Mouse (Mus musculus) cerebellum, adult 2 months (tissue): ENCODE measurements around the gene Rnf146.

ENCODE experiments used
- CTCF ChIP-seq: fragments of 200-500 bp; IDR thresholded peaks from 2 replicates; pipeline ENCODE4 v1.5.1; 2011; ENCODE audit warnings: low read depth, mild to moderate bottlenecking, control low read depth, low read length, moderate library complexity, borderline replicate concordance; ENCODE audit not compliant: insufficient read depth
- POLR2A ChIP-seq: fragments of 200-500 bp; IDR thresholded peaks from 2 replicates; pipeline ENCODE4 v1.6.1; 2011; ENCODE audit warnings: low read length, control low read depth, borderline replicate concordance; ENCODE audit not compliant: insufficient read depth

GRCm38 (mm10) chr10:29338355-29339056, 23.7 kb downstream of the Rnf146 start:
- TF ChIP-seq CTCF (peak; percentile 35; the same call in 1 of the 2 replicates), POLR2A (no peak)
